Mouse (Mus musculus) CH12.LX (cell line): ENCODE data around the gene Cbl. TPM values are rescaled to one million over a fixed set of nuclear protein-coding genes. Genes with fewer than 3 reads are reported as not detected.

Experiments used
- DNase-seq: peaks from one replicate; pipeline ENCODE4 v3.0.0-alpha.2; 2013; ENCODE audit errors: extremely low read depth
- H3K27ac ChIP-seq: 2 replicates; pipeline ENCODE4 v1.5.1; 2012; ENCODE audit warnings: low read depth, mild to moderate bottlenecking, control low read depth, moderate library complexity; ENCODE audit not compliant: insufficient read depth
- H3K27me3 ChIP-seq: replicated peaks from 2 replicates; pipeline ENCODE3; 2012; ENCODE audit warnings: inconsistent platforms
- H3K36me3 ChIP-seq, 2 experiments: replicated peaks in 1 of 2; 2 replicates each; pipeline versions ENCODE3 to v1.6.1; 2012; ENCODE audit warnings: inconsistent platforms in 1 of 2, low read length in 1 of 2, mild to moderate bottlenecking in 1 of 2, mixed read lengths in 1 of 2, moderate library complexity in 1 of 2; ENCODE audit not compliant: control insufficient read depth in 1 of 2, insufficient read depth in 1 of 2
- H3K4me1 ChIP-seq, 2 experiments: 2 replicates each; pipeline ENCODE4 v1.6.1; 2012; ENCODE audit warnings: inconsistent platforms in 1 of 2, moderate library complexity in 1 of 2; ENCODE audit not compliant: insufficient read depth in 2 of 2, control insufficient read depth in 1 of 2
- H3K4me2 ChIP-seq: 2 replicates; pipeline ENCODE4 v1.6.1; 2012; ENCODE audit warnings: low read depth, mild to moderate bottlenecking, control low read depth; ENCODE audit not compliant: poor library complexity, insufficient read depth, severe bottlenecking
- H3K4me3 ChIP-seq, 3 experiments: fragments of 150-350 bp in 1 of 3; sonication (generic) in 1 of 3; replicated peaks in 1 of 3; 2 replicates each; pipeline versions ENCODE3 to v1.5.1; 2011 to 2012; ENCODE audit warnings: low read depth in 2 of 3, low read length in 2 of 3, mild to moderate bottlenecking in 2 of 3, moderate library complexity in 2 of 3, control low read depth in 1 of 3, improper control_type of control experiment in 1 of 3, inconsistent platforms in 1 of 3, mixed read lengths in 1 of 3; ENCODE audit not compliant: poor library complexity in 1 of 3
- H3K79me2 ChIP-seq: replicated peaks from 2 replicates; pipeline ENCODE4 v1.6.1; 2012; ENCODE audit warnings: mild to moderate bottlenecking, moderate library complexity; ENCODE audit not compliant: control insufficient read depth, poor library complexity, insufficient read depth, severe bottlenecking; ENCODE audit errors: extremely low read depth
- H3K9ac ChIP-seq: 2 replicates; pipeline ENCODE4 v1.6.1; 2012; ENCODE audit warnings: low read depth, mild to moderate bottlenecking, control low read depth, moderate library complexity; ENCODE audit not compliant: insufficient read depth
- H3K9me3 ChIP-seq: replicated peaks from 2 replicates; pipeline ENCODE3; 2012; ENCODE audit warnings: low read length, inconsistent platforms, mixed read lengths
- BHLHE40 ChIP-seq: IDR thresholded peaks from 2 replicates; pipeline ENCODE4 v1.6.1; 2011; ENCODE audit warnings: mild to moderate bottlenecking, low read depth, low read length, improper control_type of control experiment
- CTCF ChIP-seq, 2 experiments: IDR thresholded peaks in 1 of 2; conservative IDR thresholded peaks in 1 of 2; 2 replicates each; pipeline ENCODE4 v1.5.1; 2011 to 2012; ENCODE audit warnings: low read depth in 2 of 2, low read length in 2 of 2, improper control_type of control experiment in 1 of 2, inconsistent platforms in 1 of 2, mild to moderate bottlenecking in 1 of 2, moderate library complexity in 1 of 2
- EP300 ChIP-seq: IDR thresholded peaks from 2 replicates; pipeline ENCODE4 v1.6.1; 2011; ENCODE audit warnings: low read length, improper control_type of control experiment
- HCFC1 ChIP-seq: IDR thresholded peaks from 2 replicates; pipeline ENCODE4 v1.6.1; 2012; ENCODE audit warnings: low read depth, mild to moderate bottlenecking, inconsistent platforms, low read length, improper control_type of control experiment
- IRF4 ChIP-seq: IDR thresholded peaks from 2 replicates; pipeline ENCODE4 v1.6.1; 2014; ENCODE audit warnings: low read depth, mild to moderate bottlenecking, inconsistent platforms, low read length, improper control_type of control experiment
- JUND ChIP-seq: conservative IDR thresholded peaks from 2 replicates; pipeline ENCODE4 v1.6.1; 2011; ENCODE audit warnings: low read depth, low read length, improper control_type of control experiment
- MAFK ChIP-seq: IDR thresholded peaks from 2 replicates; pipeline ENCODE4 v1.6.1; 2011; ENCODE audit warnings: low read length, improper control_type of control experiment; ENCODE audit not compliant: insufficient replicate concordance
- MAX ChIP-seq: IDR thresholded peaks from 2 replicates; pipeline ENCODE4 v1.6.1; 2011; ENCODE audit warnings: low read length, improper control_type of control experiment
- MAZ ChIP-seq: IDR thresholded peaks from 2 replicates; pipeline ENCODE4 v1.6.1; 2012; ENCODE audit warnings: low read depth, mild to moderate bottlenecking, inconsistent platforms, low read length, improper control_type of control experiment, moderate library complexity
- MEF2A ChIP-seq: IDR thresholded peaks from 2 replicates; pipeline ENCODE4 v1.6.1; 2014; ENCODE audit warnings: low read depth, mild to moderate bottlenecking, inconsistent platforms, low read length, improper control_type of control experiment, borderline replicate concordance
- MXI1 ChIP-seq: IDR thresholded peaks from 2 replicates; pipeline ENCODE4 v1.6.1; 2011; ENCODE audit warnings: mild to moderate bottlenecking, low read depth, low read length, improper control_type of control experiment
- MYC ChIP-seq: IDR thresholded peaks from 2 replicates; pipeline ENCODE4 v1.6.1; 2011; ENCODE audit warnings: low read depth, mild to moderate bottlenecking, improper control_type of control experiment, low read length
- NRF1 ChIP-seq: IDR thresholded peaks from 2 replicates; pipeline ENCODE4 v1.6.1; 2014; ENCODE audit warnings: low read depth, mild to moderate bottlenecking, inconsistent platforms, low read length, improper control_type of control experiment, moderate library complexity
- POLR2AphosphoS2 ChIP-seq: IDR thresholded peaks from 2 replicates; pipeline ENCODE4 v1.6.1; 2011; ENCODE audit warnings: low read depth, low read length, improper control_type of control experiment
- RAD21 ChIP-seq: IDR thresholded peaks from 2 replicates; pipeline ENCODE4 v1.6.1; 2011; ENCODE audit warnings: low read depth, mild to moderate bottlenecking, low read length, improper control_type of control experiment, moderate library complexity
- RCOR1 ChIP-seq: conservative IDR thresholded peaks from 2 replicates; pipeline ENCODE4 v1.6.1; 2012; ENCODE audit warnings: low read depth, mild to moderate bottlenecking, inconsistent platforms, low read length, improper control_type of control experiment
- SIN3A ChIP-seq: IDR thresholded peaks from 2 replicates; pipeline ENCODE4 v1.6.1; 2012; ENCODE audit warnings: low read length, improper control_type of control experiment, inconsistent platforms
- SMC3 ChIP-seq: IDR thresholded peaks from 2 replicates; pipeline ENCODE4 v1.6.1; 2011; ENCODE audit warnings: low read depth, low read length, improper control_type of control experiment
- TCF12 ChIP-seq: IDR thresholded peaks from 2 replicates; pipeline ENCODE4 v1.6.1; 2014; ENCODE audit warnings: low read depth, mild to moderate bottlenecking, inconsistent platforms, low read length, improper control_type of control experiment
- USF1 ChIP-seq: IDR thresholded peaks from 2 replicates; pipeline ENCODE4 v1.6.1; 2014; ENCODE audit warnings: low read depth, mild to moderate bottlenecking, inconsistent platforms, low read length, improper control_type of control experiment
- USF2 ChIP-seq: conservative IDR thresholded peaks from 2 replicates; pipeline ENCODE4 v1.6.1; 2011; ENCODE audit warnings: low read depth, low read length, improper control_type of control experiment
- ZMIZ1 ChIP-seq: IDR thresholded peaks from 2 replicates; pipeline ENCODE4 v1.6.1; 2012; ENCODE audit warnings: low read depth, mild to moderate bottlenecking, inconsistent platforms, low read length, improper control_type of control experiment
- ZNF384 ChIP-seq: IDR thresholded peaks from 2 replicates; pipeline ENCODE4 v1.6.1; 2012; ENCODE audit warnings: low read depth, low read length, improper control_type of control experiment, inconsistent platforms
- dilution Hi-C: fragments of 300-500 bp; cut with MboI; formaldehyde crosslinking; loops from 2 replicates; pipeline ENCODE4 v1.14.3; 2020; ENCODE audit warnings: low sequenced_read_pairs; ENCODE audit not compliant: extremely low pct_unique_long_range_greater_than_20kb, extremely low pct_ligation_motif_present
- in situ Hi-C: fragments of 300-500 bp; cut with MboI; formaldehyde crosslinking; loops from 3 replicates; pipeline ENCODE4 v1.14.3; 2019; ENCODE audit warnings: low sequenced_read_pairs, low pct_ligation_motif_present, low pct_unique_long_range_greater_than_20kb, mixed read lengths
- polyA plus RNA-seq: library from polyadenylated mRNA; unstranded; fragments of >175 nt; gene quantifications from 2 replicates; pipeline ENCODE4 v1.2.1, GENCODE M21; 2012; ENCODE audit warnings: low read depth; ENCODE audit not compliant: insufficient read length
- total RNA-seq, 2 experiments: library from RNA; depleted of rRNA; stranded (reverse); fragments of 300-350 nt in 1 of 2; fragments of >200 nt in 1 of 2; gene quantifications; 2 replicates each; pipeline ENCODE4 v1.2.3; 2012 to 2014

Gene Cbl
- total and polyA plus RNA-seq, 3 experiments: 8.3 to 39.0 (median 11.9) TPM

- peaks cover 6 to 45% of the 10 kb centered on the region in 2 experiments; a peak in 3 of 4 replicates for H3K4me1 ChIP-seq
- H3K9ac ChIP-seq: no peak overlapping the region
- dilution Hi-C loops: no loop called here
- peak; percentile 68; the same call in 1 of the 2 replicates for TF ChIP-seq MAZ
- TF ChIP-seq ZMIZ1: no peak
- TF ChIP-seq BHLHE40: 0 out of 2 replicates have a peak, but pooled peaks have one; percentile 14
- no peak for TF ChIP-seq NRF1
- TF ChIP-seq MAX: no peak
- no peak for TF ChIP-seq POLR2AphosphoS2
- TF ChIP-seq RAD21: peak; percentile 63
- no peak for TF ChIP-seq ZNF384
- TF ChIP-seq SIN3A: no peak
- TF ChIP-seq SMC3: peak; percentile 67
- TF ChIP-seq MXI1: no peak
- TF ChIP-seq MAFK: no peak
- TF ChIP-seq USF2: no peak
- no peak for TF ChIP-seq RCOR1
- TF ChIP-seq CTCF (conservative IDR thresholded peaks at IDR 0.05 in 1 of 2, IDR thresholded peaks at IDR 0.05 in 1 of 2; ENCODE audit: low read depth in 2 of 2, low read length in 2 of 2): peak; percentile 66 to 84
- no peak for TF ChIP-seq JUND
- no peak for TF ChIP-seq IRF4
- no peak for TF ChIP-seq TCF12
- in situ Hi-C loops: loop anchor here (10.0 kb wide), 1 partner anchor 55 kb away; no protein-coding TSS in a partner anchor
- H3K9me3 ChIP-seq: no peaks in the 10 kb centered on the region
- no peaks in the 10 kb centered on the region for H3K27me3 ChIP-seq
- H3K4me2 ChIP-seq: no peak overlapping the region
- no peak overlapping the region for H3K4me3 ChIP-seq
- no peak overlapping the region for H3K27ac ChIP-seq
- DNase-seq: peak; percentile 58
- H3K79me2 ChIP-seq: no peaks in the 10 kb centered on the region
- no peaks in the 10 kb centered on the region for H3K36me3 ChIP-seq
These were observed 5.6 kb upstream of the Cbl start for GRCm38 (mm10) chr9:44239447-44239846.

DNA sequence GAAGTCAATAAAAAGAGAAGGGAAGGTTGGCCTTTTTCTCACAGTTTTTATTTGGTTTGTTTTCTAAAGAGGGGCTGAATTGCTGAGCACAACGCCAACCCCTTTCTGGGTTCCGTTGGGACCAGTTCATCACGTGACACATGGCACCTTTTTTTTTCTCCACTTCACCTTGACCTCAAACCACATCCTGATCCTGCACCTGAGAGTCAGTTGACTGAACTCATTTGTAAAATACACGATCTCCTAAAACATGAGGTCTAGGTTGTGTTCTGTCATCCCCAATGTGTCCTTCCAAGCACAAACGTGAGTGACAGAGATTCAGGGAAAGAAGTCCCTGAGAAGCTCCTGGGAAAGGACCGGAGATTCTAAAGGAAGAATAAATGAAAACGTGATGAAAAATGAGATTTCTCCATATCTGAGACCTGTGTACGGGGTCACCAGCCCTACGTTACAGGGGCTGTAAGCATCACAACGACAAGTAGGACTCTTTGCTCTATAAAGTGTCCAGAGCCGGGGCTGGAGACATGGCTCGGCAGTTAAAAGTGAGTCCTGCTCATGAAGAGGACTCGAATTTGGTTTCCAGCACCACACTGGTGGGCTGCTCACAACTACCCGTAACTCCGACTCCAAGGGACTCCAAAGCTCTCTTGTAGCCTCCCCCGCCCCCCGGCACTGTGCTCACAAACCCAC lies 4.8 kb upstream of the Cbl start:
- dilution Hi-C loops: no loop called here
- TF ChIP-seq ZNF384 (peak; percentile 54), USF1 (peak; percentile 55), MYC (no peak), USF2 (peak; percentile 60), MEF2A (no peak), HCFC1 (no peak), EP300 (no peak), CTCF (conservative IDR thresholded peaks at IDR 0.05 in 1 of 2, IDR thresholded peaks at IDR 0.05 in 1 of 2; ENCODE audit: low read depth in 2 of 2, low read length in 2 of 2) (no peak), BHLHE40 (peak; percentile 72), MAFK (no peak)
- no peaks in the 10 kb centered on the region for H3K9me3 ChIP-seq
- DNase-seq: no peak
- in situ Hi-C loops: loop anchor here (10.0 kb wide), 1 partner anchor 54 kb away; no protein-coding TSS in a partner anchor
- no peak overlapping the region for H3K9ac ChIP-seq
- no peaks in the 10 kb centered on the region for H3K36me3 ChIP-seq
- H3K4me3 ChIP-seq: no peak overlapping the region
- H3K4me2 ChIP-seq: no peak overlapping the region
- H3K79me2 ChIP-seq: no peaks in the 10 kb centered on the region
- H3K4me1 ChIP-seq: peaks cover 6 to 45% of the 10 kb centered on the region in 2 experiments; a peak in 3 of 4 replicates
- H3K27me3 ChIP-seq: no peaks in the 10 kb centered on the region
- H3K27ac ChIP-seq: no peak overlapping the region
